Mouse (Mus musculus): ENCODE measurements at regions not wholly inside any gene's neighbourhood (a gene's known extent, or its start where the extent isn't known, plus 50 kb on each side); places are given as distances from the start of the nearest gene placed in this dataset.
A peak's percentile ranks its signal among the peaks of the same experiment; 100 is the strongest.

DNA sequence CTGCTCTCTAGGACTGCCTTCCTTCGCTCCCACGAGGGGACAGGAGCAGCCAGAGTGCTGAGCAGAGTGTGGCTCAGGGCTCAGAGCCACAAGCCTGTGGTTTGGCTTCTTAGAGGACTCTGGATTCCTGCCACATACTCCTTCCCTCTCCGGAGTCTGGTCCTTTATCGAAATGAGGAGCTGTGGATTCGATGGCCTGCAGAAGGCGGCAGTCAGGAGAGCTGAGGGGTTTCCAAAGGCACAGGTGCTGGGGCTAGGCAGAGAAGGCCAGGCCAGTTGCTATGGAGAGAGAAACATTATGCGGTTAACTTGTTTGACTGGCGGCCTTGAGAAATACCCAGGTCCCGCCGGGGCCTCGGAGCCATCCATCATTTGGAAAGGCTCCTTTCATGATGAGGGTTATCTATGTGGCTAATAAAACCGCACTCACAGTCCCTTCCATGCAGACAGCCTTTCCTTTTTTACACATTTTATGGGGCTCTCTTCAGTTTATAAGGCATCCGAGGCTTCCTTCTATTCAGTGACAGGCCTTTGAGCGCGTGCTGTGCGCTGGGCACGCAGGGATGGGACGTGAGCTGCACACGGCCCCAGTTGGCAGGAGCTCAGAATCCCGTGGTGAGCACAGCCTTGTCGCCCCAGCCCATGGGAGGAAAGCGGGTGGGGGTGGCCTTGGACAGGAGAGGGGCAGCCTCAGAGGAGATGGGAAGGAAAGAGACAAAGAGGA is 61.2 kb upstream of the Gjb5 start:
- DNase-seq (ENCODE audit: low read depth, low spot score), result peak; percentile 88

GRCm38 (mm10) chr4:127416906-127417305 is 58.9 kb upstream of the Gjb5 start:
- DNase-seq (ENCODE audit: low read depth, low spot score), result no peak

- DNase-seq (ENCODE audit: low read depth, low spot score), result peak; percentile 31
These were observed 56.3 kb upstream of the Gjb5 start for GRCm38 (mm10) chr4:127413997-127414964.
